Comparison of ENCODE assay signal across 21 mouse cellular contexts in the genomic region with DNA sequence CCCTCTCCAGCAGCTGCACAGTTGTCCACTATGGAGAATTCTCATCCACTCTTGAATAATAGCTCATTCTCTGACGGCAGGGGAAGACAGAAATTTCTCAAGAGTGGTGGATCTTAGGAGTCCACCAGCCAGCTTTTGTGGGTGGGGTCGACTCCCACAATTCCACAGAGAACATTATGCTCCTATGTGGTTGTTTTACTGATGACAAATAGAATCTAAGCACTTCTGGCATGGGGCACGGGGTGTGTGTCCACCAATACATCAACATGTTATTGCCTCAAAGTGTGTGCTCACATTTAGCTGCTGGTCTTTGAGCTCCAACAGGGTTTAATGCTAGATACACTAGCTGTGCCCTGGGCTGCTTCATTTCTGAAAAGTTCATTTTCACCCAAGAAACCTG. TPM values are rescaled to one million over a fixed set of nuclear protein-coding genes. Genes with fewer than 3 reads are reported as not detected.
DNase-seq lines count a peak whose midpoint lies in the region; ATAC-seq and TF ChIP-seq lines count a peak whose summit lies in the region.
"Had no signal": no experiment of that assay in that cellular context is flagged by ENCODE, and none has a peak within 500 bp of the region (broad histone marks: within the 10 kb centered on the region; RNA-seq: fewer than 3 reads in every experiment).

No protein-coding gene starts in this region.

- WGBS in limb, embryonic 11.5 days: 40% methylated on average over 3 of the region's 3 CpGs
- 27% methylated on average over 3 of the region's 3 CpGs for WGBS in kidney, adult 2 months

- no peak for TF ChIP-seq POLR2A in kidney, adult 2 months (IDR thresholded peaks at IDR 0.05; ENCODE audit: low read depth, low read length)

- DNase-seq in heart, adult 11 months: peak; percentile 40
- DNase-seq in heart, adult 18-20 months: no peak
- DNase-seq in retina, embryonic 14.5 days (ENCODE audit: low spot score): peak; percentile 2
- DNase-seq in retina, postnatal 1 day: no peak
- peak; percentile 21 for DNase-seq in limb, embryonic 11.5 days (ENCODE audit: low spot score)
- no peak for DNase-seq in kidney, adult 2 months
- DNase-seq: adrenal gland, postnatal 14 days; cerebellum, adult 11-12 months; cerebellum, adult 9-10 months; cerebellum, postnatal 25 days; heart, adult 2 months; heart, postnatal 14 days had no signal

- no peak for ATAC-seq in limb, embryonic 11.5 days (ENCODE audit: insufficient number of reproducible peaks, low FRiP score, low TSS enrichment, low read depth)
- no peak for ATAC-seq in frontal cortex, adult (ENCODE audit: low TSS enrichment)
- ATAC-seq: forebrain, embryonic 16.5 days; intestine, embryonic 16.5 days had no signal

- H3K27ac ChIP-seq in limb, embryonic 11.5 days (replicated peaks; ENCODE audit: low read depth, low read length): no peak overlapping the region
- H3K27ac ChIP-seq in kidney, adult 2 months (ENCODE audit: insufficient read depth, low read depth, low read length): no peak overlapping the region
- H3K27ac ChIP-seq: embryonic facial prominence, embryonic 12.5 days; forebrain, embryonic 12.5 days; heart, adult 2 months; heart, embryonic 15.5 days; hindbrain, embryonic 15.5 days had no signal

- H3K4me2 ChIP-seq in limb, embryonic 11.5 days (ENCODE audit: low read depth, severe bottlenecking): no peak overlapping the region
- H3K4me2 ChIP-seq: embryonic facial prominence, embryonic 12.5 days; forebrain, embryonic 12.5 days; heart, embryonic 11.5 days; heart, embryonic 15.5 days; hindbrain, embryonic 15.5 days had no signal

- H3K9me3 ChIP-seq in limb, embryonic 11.5 days (ENCODE audit: control insufficient read depth, low read length): no peaks in the 10 kb centered on the region
- H3K9me3 ChIP-seq: embryonic facial prominence, embryonic 12.5 days; forebrain, embryonic 12.5 days; heart, embryonic 15.5 days; hindbrain, embryonic 15.5 days had no signal

- peaks cover 7% of the 10 kb centered on the region; the same call in 1 of the 2 replicates for H3K27me3 ChIP-seq in limb, embryonic 11.5 days (ENCODE audit: control insufficient read depth, insufficient read depth, low read length)
- H3K27me3 ChIP-seq in kidney, adult 2 months (replicated peaks; ENCODE audit: control insufficient read depth, insufficient read depth, low read length): peaks cover 7% of the 10 kb centered on the region

- no peak overlapping the region for H3K4me3 ChIP-seq in limb, embryonic 11.5 days (ENCODE audit: low read depth, low read length)
- H3K4me3 ChIP-seq in kidney, adult 2 months (ENCODE audit: insufficient read depth, low read depth, low read length): no peak overlapping the region
- H3K4me3 ChIP-seq: embryonic facial prominence, embryonic 12.5 days; forebrain, embryonic 12.5 days; heart, adult 2 months; heart, embryonic 15.5 days; hindbrain, embryonic 15.5 days had no signal

- peaks cover 40% of the 10 kb centered on the region for H3K4me1 ChIP-seq in limb, embryonic 11.5 days (ENCODE audit: control insufficient read depth, insufficient read depth, low read length)
- H3K4me1 ChIP-seq in kidney, adult 2 months (ENCODE audit: control insufficient read depth, insufficient read depth, low read length): 0 out of 2 replicates have a peak, but pooled peaks cover 3% of the 10 kb centered on the region
- H3K4me1 ChIP-seq: embryonic facial prominence, embryonic 12.5 days; hindbrain, embryonic 15.5 days had no signal

- no peak overlapping the region for H3K9ac ChIP-seq in limb, embryonic 11.5 days (ENCODE audit: low read length)
- H3K9ac ChIP-seq: embryonic facial prominence, embryonic 12.5 days; forebrain, embryonic 12.5 days; heart, embryonic 15.5 days; hindbrain, embryonic 15.5 days had no signal

- TF ChIP-seq CTCF in kidney, adult 2 months (conservative IDR thresholded peaks at IDR 0.05; ENCODE audit: insufficient read depth, insufficient read length, low read depth, low read length): no peak

- H3K36me3 ChIP-seq in limb, embryonic 11.5 days (ENCODE audit: control insufficient read depth, insufficient read depth, low read length): no peaks in the 10 kb centered on the region
- H3K36me3 ChIP-seq in kidney, adult 2 months (ENCODE audit: control insufficient read depth, insufficient read depth, low read length): no peaks in the 10 kb centered on the region
- H3K36me3 ChIP-seq: embryonic facial prominence, embryonic 12.5 days; forebrain, embryonic 12.5 days; heart, embryonic 15.5 days; hindbrain, embryonic 15.5 days had no signal

RNA-seq across cellular contexts. Expression of gene Tbx15, which starts 6.4 kb away (rescaled TPM):
- under 1 TPM; 0.27 to 0.41 TPM for total RNA-seq in heart, adult 18-20 months (2021)
- 50.7 and 55.2 TPM in 2 replicates for polyA plus RNA-seq in limb, embryonic 11.5 days (2014; fragmentation: Nextera tagmentation; extraction: Ambion mirVana)
- 0.07 and 0.72 TPM in 2 replicates for polyA plus RNA-seq in kidney, adult 2 months (2012; rRNA removed)
- total RNA-seq: hematopoietic stem cell, adult 5-6 weeks had no signal

Comparison
In these comparisons a context has a peak if more than half of its experiments do, and no peak if none do; other contexts are left out.
1. DNase-seq: peak in heart, adult 11 months (single experiment), retina, embryonic 14.5 days (single experiment) and limb, embryonic 11.5 days (single experiment); none in heart, adult 18-20 months (0 of 2), retina, postnatal 1 day (single experiment) and kidney, adult 2 months (single experiment).
2. RNA of gene Tbx15, which starts 6.4 kb away (polyA plus RNA-seq): 50.7 to 55.2 TPM in limb, embryonic 11.5 days; 0.07 to 0.72 TPM in kidney, adult 2 months; every median in the first group is over 10 times any median in the second.